Mouse (Mus musculus) monocyte, adult 5-6 weeks (primary cell): Measurements from ENCODE around the gene Ppp6r2. TPM values are rescaled to one million over a fixed set of nuclear protein-coding genes. Genes with fewer than 3 reads are reported as not detected.

ENCODE experiments used
- ATAC-seq: fragments of 153-309, 156-312 bp; replicated peaks from 2 replicates; pipeline ENCODE4 v1.8.0; 2017; ENCODE audit warnings: mild to moderate bottlenecking; ENCODE audit not compliant: low TSS enrichment, insufficient number of reproducible peaks, severe bottlenecking, poor library complexity, low FRiP score
- total RNA-seq: library from RNA; stranded (forward); fragments of 200-1000, 200-491, 200-594 nt; gene quantifications from 3 replicates; pipeline ENCODE4 v1.2.3, GENCODE M21; 2017

Ppp6r2 gene
- total RNA-seq = 16.8 to 32.5 TPM (median 19.4 TPM) in 3 replicates

- peak; percentile 65 for ATAC-seq
Measured at GRCm38 (mm10) chr15:89210915-89211715, at the start of gene Ppp6r2. Gene Ppp6r2 (plus strand): TSS chr15:89211553.

- ATAC-seq = no peak
Measured at GRCm38 (mm10) chr15:89165478-89165877, 45.9 kb upstream of the Ppp6r2 start.

- no peak for ATAC-seq
Measured at GRCm38 (mm10) chr15:89168922-89169321, 42.4 kb upstream of the Ppp6r2 start.

- ATAC-seq = no peak
Measured at GRCm38 (mm10) chr15:89169431-89169830, 41.9 kb upstream of the Ppp6r2 start.

- ATAC-seq = no peak
Measured at GRCm38 (mm10) chr15:89170102-89170501, 41.3 kb upstream of the Ppp6r2 start.

- ATAC-seq = no peak
Measured at GRCm38 (mm10) chr15:89171526-89172051, 39.8 kb upstream of the Ppp6r2 start.

GRCm38 (mm10) chr15:89172276-89172935, 38.9 kb upstream of the Ppp6r2 start:
- ATAC-seq = no peak

GRCm38 (mm10) chr15:89173024-89173905, 38.1 kb upstream of the Ppp6r2 start:
- no peak for ATAC-seq

- ATAC-seq = no peak
Measured at GRCm38 (mm10) chr15:89173906-89174214, 37.5 kb upstream of the Ppp6r2 start.

GRCm38 (mm10) chr15:89174889-89175339, 36.4 kb upstream of the Ppp6r2 start:
- no peak for ATAC-seq

GRCm38 (mm10) chr15:89175411-89176155, 35.8 kb upstream of the Ppp6r2 start:
- no peak for ATAC-seq

GRCm38 (mm10) chr15:89177121-89177520, 34.2 kb upstream of the Ppp6r2 start:
- peak; percentile 15; the same call in 1 of the 2 replicates for ATAC-seq

- peak; percentile 67 for ATAC-seq
Measured at GRCm38 (mm10) chr15:89177576-89178259, 33.6 kb upstream of the Ppp6r2 start.

GRCm38 (mm10) chr15:89178260-89178860, 33.0 kb upstream of the Ppp6r2 start:
- no peak for ATAC-seq

- no peak for ATAC-seq
Measured at GRCm38 (mm10) chr15:89178954-89179629, 32.3 kb upstream of the Ppp6r2 start.

- no peak for ATAC-seq
Measured at GRCm38 (mm10) chr15:89179630-89179964, 31.8 kb upstream of the Ppp6r2 start.

- no peak for ATAC-seq
Measured at GRCm38 (mm10) chr15:89180081-89180541, 31.2 kb upstream of the Ppp6r2 start.
